In genomic region chr9:59577844-59578504, GRCm38 (mm10) we compare ENCODE assay signal across 8 mouse cellular contexts. TPM values are rescaled to one million over a fixed set of nuclear protein-coding genes. Genes with fewer than 3 reads are reported as not detected.
DNase-seq lines count a peak whose midpoint lies in the region; ATAC-seq and TF ChIP-seq lines count a peak whose summit lies in the region.

Gene Celf6, plus strand, starts transcription at chr9:59577917.

- intact Hi-C loops in heart, postnatal 14 days (cut with DNase I), result no loop called here

- no peaks in the 10 kb centered on the region for H3K36me3 ChIP-seq in ES-E14 (ENCODE audit: control insufficient read depth, insufficient read depth, low read length, poor library complexity, severe bottlenecking)
- no peaks in the 10 kb centered on the region for H3K36me3 ChIP-seq in forebrain, embryonic 14.5 days (ENCODE audit: control insufficient read depth, insufficient read depth, low read length)
- H3K36me3 ChIP-seq in neural tube, embryonic 14.5 days (ENCODE audit: control insufficient read depth, insufficient read depth, low read length), result no peaks in the 10 kb centered on the region
- H3K36me3 ChIP-seq in testis, adult 2 months (ENCODE audit: control insufficient read depth, insufficient read depth, low read length), result no peaks in the 10 kb centered on the region

- peak; percentile 98 for ATAC-seq in forebrain, embryonic 14.5 days
- peak; percentile 98 for ATAC-seq in neural tube, embryonic 14.5 days (ENCODE audit: low read depth)

- H3K4me1 ChIP-seq in ES-E14 (ENCODE audit: control insufficient read depth in 2 of 2, insufficient read depth in 2 of 2, low read length in 2 of 2, poor library complexity in 1 of 2), result peaks cover 0 to 2% of the 10 kb centered on the region in 2 experiments; a peak in 1 of 4 replicates
- H3K4me1 ChIP-seq in forebrain, embryonic 14.5 days (ENCODE audit: control insufficient read depth, insufficient read depth, low read length), result peaks cover 4% of the 10 kb centered on the region; the same call in 1 of the 2 replicates
- H3K4me1 ChIP-seq in neural tube, embryonic 14.5 days (ENCODE audit: control insufficient read depth, insufficient read depth, low read length), result peaks cover 6% of the 10 kb centered on the region
- H3K4me1 ChIP-seq in testis, adult 2 months (ENCODE audit: control insufficient read depth, insufficient read depth, low read length), result peaks cover 6% of the 10 kb centered on the region; the same call in 1 of the 2 replicates

- H3K9me3 ChIP-seq in ES-E14 (ENCODE audit: control insufficient read depth, insufficient read depth, low read depth, low read length), result no peaks in the 10 kb centered on the region
- no peaks in the 10 kb centered on the region for H3K9me3 ChIP-seq in forebrain, embryonic 14.5 days (replicated peaks; ENCODE audit: control insufficient read depth, low read length)
- no peaks in the 10 kb centered on the region for H3K9me3 ChIP-seq in neural tube, embryonic 14.5 days (ENCODE audit: control insufficient read depth, low read length)

- 1% methylated on average over 53 of the region's 61 CpGs for WGBS in forebrain, embryonic 14.5 days
- WGBS in large intestine, adult 2 months, result under 1% methylated on average over 56 of the region's 61 CpGs
- 0% methylated on average over 47 of the region's 61 CpGs for WGBS in neural tube, embryonic 14.5 days

- 0 out of 2 replicates have a peak, but pooled peaks cover 12% of the 10 kb centered on the region for H3K27me3 ChIP-seq in forebrain, embryonic 14.5 days (replicated peaks; ENCODE audit: control insufficient read depth, insufficient read depth, low read length)
- H3K27me3 ChIP-seq in neural tube, embryonic 14.5 days (ENCODE audit: control insufficient read depth, insufficient read depth, low read length), result no peaks in the 10 kb centered on the region
- no peaks in the 10 kb centered on the region for H3K27me3 ChIP-seq in testis, adult 2 months (ENCODE audit: control insufficient read depth, insufficient read depth, low read length)

- peak; percentile 95 for DNase-seq in ES-E14 (ENCODE audit: low read depth, low spot score)
- DNase-seq in cerebellum, adult 11 months, result peak; percentile 89
- peak; percentile 99 for DNase-seq in forebrain, embryonic 14.5 days (ENCODE audit: low spot score)
- peak; percentile 82 to 83 for DNase-seq in heart, postnatal 14 days
- DNase-seq in large intestine, adult 2 months (ENCODE audit: low read depth, low spot score), result peak; percentile 42
- peak; percentile 85 to 89 for DNase-seq in lung, adult 18-20 months

- peak within 1 kb of the TSS; percentile 62 to 72 for H3K4me3 ChIP-seq in ES-E14 (ENCODE audit: insufficient read depth in 1 of 2, low read depth in 1 of 2, low read length in 2 of 2, poor library complexity in 1 of 2, severe bottlenecking in 1 of 2)
- H3K4me3 ChIP-seq in forebrain, embryonic 14.5 days (ENCODE audit: low read depth, low read length), result peak within 1 kb of the TSS; percentile 49
- peak within 1 kb of the TSS; percentile 57 for H3K4me3 ChIP-seq in neural tube, embryonic 14.5 days (ENCODE audit: low read depth, low read length)
- peak within 1 kb of the TSS; percentile 92 for H3K4me3 ChIP-seq in testis, adult 2 months (ENCODE audit: control insufficient read depth, low read depth, low read length)

- peak within 1 kb of the TSS; percentile 79 for H3K4me2 ChIP-seq in forebrain, embryonic 14.5 days (ENCODE audit: low read length)
- H3K4me2 ChIP-seq in neural tube, embryonic 14.5 days (ENCODE audit: low read depth, low read length), result peak within 1 kb of the TSS; percentile 79

- no peak for TF ChIP-seq CTCF in testis, adult 2 months (IDR thresholded peaks at IDR 0.05; ENCODE audit: control insufficient read depth, insufficient read depth, insufficient replicate concordance, low read depth, low read length)

- no peak within 1 kb of the TSS for H3K9ac ChIP-seq in ES-E14 (ENCODE audit: insufficient read depth, low read depth, low read length, poor library complexity, severe bottlenecking)
- H3K9ac ChIP-seq in forebrain, embryonic 14.5 days (ENCODE audit: low read length), result peak within 1 kb of the TSS; percentile 66
- H3K9ac ChIP-seq in neural tube, embryonic 14.5 days (replicated peaks; ENCODE audit: low read depth, low read length), result peak within 1 kb of the TSS; percentile 70

- no peak within 1 kb of the TSS for H3K27ac ChIP-seq in ES-E14 (ENCODE audit: insufficient read depth, low read depth, low read length, poor library complexity, severe bottlenecking)
- H3K27ac ChIP-seq in forebrain, embryonic 14.5 days (ENCODE audit: low read depth, low read length), result peak within 1 kb of the TSS; percentile 39
- H3K27ac ChIP-seq in neural tube, embryonic 14.5 days (ENCODE audit: low read depth, low read length), result peak within 1 kb of the TSS; percentile 44; the same call in 1 of the 2 replicates
- H3K27ac ChIP-seq in testis, adult 2 months (ENCODE audit: control insufficient read depth, insufficient read depth, low read depth, low read length), result peak within 1 kb of the TSS; percentile 52

- TF ChIP-seq POLR2A in testis, adult 2 months (IDR thresholded peaks at IDR 0.05; ENCODE audit: control insufficient read depth, low read depth, low read length), result peak; percentile 89; the same call in 1 of the 2 replicates

- in situ Hi-C loops in ES-E14 (cut with MboI; ENCODE audit: low sequenced_read_pairs in 2 of 2, unreplicated experiment in 2 of 2), result no loop called here

TF ChIP-seq in ES-E14, 5 proteins besides CTCF, POLR2A, EP300 and RAD21:
- no peak for TF ChIP-seq ZC3H11A (IDR thresholded peaks at IDR 0.05; ENCODE audit: borderline replicate concordance, low read depth, low read length)
- TF ChIP-seq CHD2 (IDR thresholded peaks at IDR 0.05; ENCODE audit: low read depth, low read length), result no peak
- TF ChIP-seq ZNF384 (IDR thresholded peaks at IDR 0.05; ENCODE audit: low read depth, low read length), result no peak

RNA-seq across cellular contexts. Expression of gene Celf6, which starts in this region (rescaled TPM):
- 0.13 and 0.32 TPM in 2 replicates for total RNA-seq in ES-E14 (2012; rRNA removed)
- polyA plus RNA-seq in forebrain, embryonic 14.5 days (2014; fragmentation: Nextera tagmentation; extraction: Ambion mirVana), result 14.0 and 20.3 TPM in 2 replicates
- total RNA-seq in heart, postnatal 14 days (2021), result under 1 TPM in 1 of 2 experiments, not detected in 1; 0.10 TPM
- polyA plus RNA-seq in large intestine, adult 2 months (2012; rRNA removed), result 1.0 TPM in 2 replicates
- 28.8 and 34.8 TPM in 2 replicates for polyA plus RNA-seq in neural tube, embryonic 14.5 days (2014; fragmentation: Nextera tagmentation; extraction: Ambion mirVana)
- polyA plus RNA-seq in testis, adult 2 months (2012; rRNA removed), result 13.2 and 17.5 TPM in 2 replicates

Comparison
In these comparisons a context has a peak if more than half of its experiments do, and no peak if none do; other contexts are left out.
1. Peak in DNase-seq and H3K4me3 ChIP-seq in ES-E14; RNA of the gene not detected or under 1 TPM.
2. Peak in DNase-seq in heart, postnatal 14 days; RNA of the gene not detected or under 1 TPM.
3. DNase-seq: peak in every context shown above with its lines; median percentile 99 in forebrain, embryonic 14.5 days; 95 in ES-E14; 89 in cerebellum, adult 11 months; 87 in lung, adult 18-20 months; 82 in heart, postnatal 14 days; 42 in large intestine, adult 2 months.